Mouse (Mus musculus) stomach, embryonic 15.5 days (tissue): ENCODE measurements around the gene Slc43a3. TPM values are rescaled to one million over a fixed set of nuclear protein-coding genes. Genes with fewer than 3 reads are reported as not detected.
A peak's percentile ranks its signal among the peaks of the same experiment; 100 is the strongest.

Source experiments
- ATAC-seq: fragments of 200-750 bp; cut with Nextera tagmentation; 2 replicates; pipeline ENCODE4 v1.8.0; 2017; ENCODE audit warnings: low read depth, moderate number of reproducible peaks, moderate TSS enrichment; ENCODE audit not compliant: insufficient read depth, low FRiP score
- H3K27ac ChIP-seq: fragments of 300-500 bp; sonication (generic); 2 replicates; pipeline ENCODE4 v1.5.1; 2015; ENCODE audit warnings: mild to moderate bottlenecking, inconsistent platforms
- H3K27me3 ChIP-seq: fragments of 300-500 bp; sonication (generic); replicated peaks from 2 replicates; pipeline ENCODE4 v1.6.1; 2015; ENCODE audit warnings: inconsistent platforms
- H3K36me3 ChIP-seq: fragments of 300-500 bp; sonication (generic); 2 replicates; pipeline ENCODE4 v1.6.1; 2015; ENCODE audit warnings: inconsistent platforms
- H3K4me1 ChIP-seq: fragments of 300-500 bp; sonication (generic); 2 replicates; pipeline ENCODE4 v1.6.1; 2015; ENCODE audit warnings: inconsistent platforms
- H3K4me2 ChIP-seq: fragments of 300-500 bp; sonication (generic); 2 replicates; pipeline ENCODE4 v1.6.1; 2015; ENCODE audit warnings: mild to moderate bottlenecking, inconsistent platforms
- H3K4me3 ChIP-seq: fragments of 300-500 bp; sonication (generic); replicated peaks from 2 replicates; pipeline ENCODE4 v1.5.1; 2015; ENCODE audit warnings: inconsistent platforms
- H3K9ac ChIP-seq: fragments of 300-500 bp; sonication (generic); 2 replicates; pipeline ENCODE4 v1.6.1; 2015; ENCODE audit warnings: inconsistent platforms
- H3K9me3 ChIP-seq: fragments of 300-500 bp; sonication (generic); 2 replicates; pipeline ENCODE4 v1.6.1; 2016; ENCODE audit warnings: inconsistent platforms
- whole genome bisulfite sequencing: fragments of 180-500 bp; shearing (Covaris S2); methylation state at CpG from one replicate; pipeline ENCODE4 v1.1.7; 2015; 5-methylcytosine and 5-hydroxymethylcytosine counted together
- polyA plus RNA-seq: library from polyadenylated mRNA; unstranded; fragments of >200 nt; fragmentation: Nextera tagmentation; extraction: Ambion mirVana; gene quantifications from 2 replicates; pipeline ENCODE4 v1.2.1, GENCODE M21; 2015

Slc43a3 gene
- polyA plus RNA-seq, 1 experiment from 2014 or later = 47.4 TPM

GRCm38 (mm10) chr2:84913881-84914280, 22.5 kb upstream of the Slc43a3 start:
- no peaks in the 10 kb centered on the region for H3K36me3 ChIP-seq
- no peak overlapping the region for H3K4me3 ChIP-seq
- ATAC-seq = no peak
- peaks cover 6% of the 10 kb centered on the region for H3K4me1 ChIP-seq
- H3K9ac ChIP-seq = no peak overlapping the region
- no peak overlapping the region for H3K4me2 ChIP-seq
- no peaks in the 10 kb centered on the region for H3K9me3 ChIP-seq
- WGBS = 53% methylated on average over 5 of the region's 5 CpGs
- no peak overlapping the region for H3K27ac ChIP-seq
- H3K27me3 ChIP-seq = no peaks in the 10 kb centered on the region

DNA sequence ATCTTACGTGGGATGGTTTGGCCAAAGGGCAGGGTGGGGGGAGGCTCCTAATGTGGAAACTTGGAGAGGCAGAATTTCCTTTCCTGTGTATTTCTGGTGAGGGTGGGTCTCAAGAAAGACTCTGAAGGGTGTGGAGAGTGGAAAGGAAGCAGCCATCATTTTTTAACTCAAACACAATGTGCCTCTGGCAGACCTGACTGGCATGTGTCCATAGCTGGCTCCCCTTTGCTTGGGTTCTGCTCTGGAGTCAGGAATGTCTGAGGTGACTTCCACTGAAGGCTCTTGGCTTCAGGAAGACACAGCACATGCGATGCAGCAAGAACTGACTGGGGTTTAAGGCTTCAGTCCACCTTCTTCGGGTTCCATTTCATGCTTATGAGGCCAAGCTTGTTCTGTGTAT, 21.0 kb upstream of the Slc43a3 start:
- no peaks in the 10 kb centered on the region for H3K27me3 ChIP-seq
- H3K27ac ChIP-seq = no peak overlapping the region
- ATAC-seq = no peak
- no peak overlapping the region for H3K4me2 ChIP-seq
- WGBS = 77% methylated on average over 3 of the region's 3 CpGs
- no peak overlapping the region for H3K9ac ChIP-seq
- no peak overlapping the region for H3K4me3 ChIP-seq
- H3K4me1 ChIP-seq = peaks cover 6% of the 10 kb centered on the region
- no peaks in the 10 kb centered on the region for H3K36me3 ChIP-seq
- no peaks in the 10 kb centered on the region for H3K9me3 ChIP-seq

GRCm38 (mm10) chr2:84916548-84917320, 19.6 kb upstream of the Slc43a3 start:
- H3K4me2 ChIP-seq = no peak overlapping the region
- H3K9ac ChIP-seq = no peak overlapping the region
- ATAC-seq = no peak
- no peaks in the 10 kb centered on the region for H3K9me3 ChIP-seq
- no peak overlapping the region for H3K27ac ChIP-seq
- no peaks in the 10 kb centered on the region for H3K27me3 ChIP-seq
- no peaks in the 10 kb centered on the region for H3K36me3 ChIP-seq
- H3K4me1 ChIP-seq = peaks cover 6% of the 10 kb centered on the region
- H3K4me3 ChIP-seq = no peak overlapping the region
- WGBS = 44% methylated on average over 8 of the region's 8 CpGs

DNA sequence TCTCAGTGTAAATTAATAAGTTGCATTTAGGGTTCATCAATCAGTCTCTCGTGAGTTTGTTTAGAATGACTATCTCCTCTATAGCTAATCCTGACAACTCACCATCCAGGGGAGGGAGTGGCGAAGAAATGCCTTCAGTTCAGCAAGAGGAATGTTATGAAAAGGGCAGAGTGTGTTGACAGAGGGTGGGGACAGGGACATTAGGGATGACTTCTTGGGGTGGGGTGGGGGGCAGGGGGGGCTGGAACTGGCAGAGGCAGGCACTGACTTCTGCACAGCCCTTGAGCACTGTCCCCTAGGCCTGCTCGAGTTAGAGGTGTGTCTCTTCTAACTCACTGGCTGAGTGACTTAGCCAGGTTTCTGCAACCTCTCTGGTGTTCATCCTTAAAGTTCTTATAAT, 18.2 kb upstream of the Slc43a3 start:
- Histone ChIP-seq H3K9ac (no peak overlapping the region), H3K4me1 (peaks cover 6% of the 10 kb centered on the region), H3K36me3 (no peaks in the 10 kb centered on the region), H3K27me3 (no peaks in the 10 kb centered on the region), H3K27ac (no peak overlapping the region), H3K4me3 (no peak overlapping the region), H3K4me2 (no peak overlapping the region), H3K9me3 (no peaks in the 10 kb centered on the region)
- ATAC-seq = no peak
- 34% methylated on average over 3 of the region's 3 CpGs for WGBS

GRCm38 (mm10) chr2:84919601-84920108, 16.7 kb upstream of the Slc43a3 start:
- H3K4me3 ChIP-seq = no peak overlapping the region
- no peak overlapping the region for H3K4me2 ChIP-seq
- no peaks in the 10 kb centered on the region for H3K9me3 ChIP-seq
- H3K9ac ChIP-seq = no peak overlapping the region
- H3K27me3 ChIP-seq = no peaks in the 10 kb centered on the region
- peaks cover 6% of the 10 kb centered on the region for H3K4me1 ChIP-seq
- no peaks in the 10 kb centered on the region for H3K36me3 ChIP-seq
- no peak for ATAC-seq
- no peak overlapping the region for H3K27ac ChIP-seq
- 83% methylated on average over 10 of the region's 10 CpGs for WGBS

- WGBS = 88% methylated on average over 7 of the region's 7 CpGs
- H3K9ac ChIP-seq = no peak overlapping the region
- H3K4me1 ChIP-seq = no peaks in the 10 kb centered on the region
- no peak for ATAC-seq
- no peaks in the 10 kb centered on the region for H3K9me3 ChIP-seq
- no peak overlapping the region for H3K4me3 ChIP-seq
- no peak overlapping the region for H3K4me2 ChIP-seq
- H3K27ac ChIP-seq = no peak overlapping the region
- no peaks in the 10 kb centered on the region for H3K36me3 ChIP-seq
- H3K27me3 ChIP-seq = no peaks in the 10 kb centered on the region
These were observed 6.2 kb upstream of the Slc43a3 start for GRCm38 (mm10) chr2:84930186-84930585.

DNA sequence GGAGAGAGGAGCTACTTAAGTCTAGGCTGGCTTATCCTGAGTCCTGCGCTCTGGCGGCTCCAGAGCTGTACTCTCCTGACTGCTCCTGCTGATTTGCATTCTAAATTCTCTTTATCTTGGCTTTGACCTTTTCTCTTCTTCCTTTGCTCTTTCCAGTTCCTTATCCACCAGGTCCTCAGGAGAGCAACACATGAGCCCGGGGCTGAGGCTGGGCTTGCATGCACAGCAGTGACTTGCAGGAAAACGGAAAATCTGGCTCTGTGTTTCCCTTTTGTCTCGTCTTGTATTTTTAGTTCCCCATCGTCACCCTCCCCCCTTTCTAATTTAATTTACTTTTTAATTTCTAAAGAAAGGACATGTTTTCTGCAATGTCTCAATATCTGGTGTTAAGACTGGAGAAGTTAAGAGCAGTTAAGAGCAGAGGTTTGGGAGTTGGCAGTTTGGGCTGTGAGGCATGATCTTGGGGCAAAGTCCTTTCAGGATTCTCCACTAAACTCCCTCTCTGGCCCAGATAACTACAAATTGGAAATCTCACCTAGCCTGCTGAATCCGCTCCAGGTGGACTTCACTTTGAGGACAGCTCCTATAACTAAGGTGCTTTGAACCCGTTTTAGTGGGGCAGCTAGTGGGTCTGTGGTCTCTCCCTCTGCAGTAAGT, 2.3 kb upstream of the Slc43a3 start:
- no peak overlapping the region for H3K9ac ChIP-seq

DNA sequence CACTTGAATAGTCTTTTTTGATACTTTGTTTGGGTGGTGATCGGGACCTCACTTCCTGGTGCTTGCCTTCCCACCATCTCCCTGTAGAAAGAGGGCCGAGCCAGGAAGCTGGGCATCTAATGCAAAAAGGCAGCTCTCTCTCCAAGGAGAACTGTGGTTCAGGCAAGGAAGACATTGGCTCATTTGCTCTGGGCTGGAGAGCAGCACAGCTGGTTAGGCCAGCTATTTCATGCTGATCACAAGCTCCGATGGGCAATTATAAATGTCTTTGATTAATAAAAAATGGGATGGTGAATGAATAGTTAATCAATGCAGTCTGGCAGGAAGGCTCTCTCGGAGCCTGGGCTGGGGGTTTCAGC, 1.8 kb upstream of the Slc43a3 start:
- no peak for ATAC-seq
- WGBS = 64% methylated on average over 4 of the region's 4 CpGs
- Histone ChIP-seq H3K4me2 (no peak overlapping the region), H3K9ac (no peak overlapping the region), H3K36me3 (no peaks in the 10 kb centered on the region), H3K27ac (no peak overlapping the region), H3K4me1 (peaks cover 9% of the 10 kb centered on the region; the same call in 1 of the 2 replicates), H3K9me3 (no peaks in the 10 kb centered on the region), H3K27me3 (no peaks in the 10 kb centered on the region), H3K4me3 (no peak overlapping the region)

More for the DNA sequence above, 2.3 kb upstream of the Slc43a3 start:
- WGBS = 74% methylated on average over 8 of the region's 8 CpGs
- ATAC-seq = no peak
- H3K4me1 ChIP-seq = peaks cover 9% of the 10 kb centered on the region; the same call in 1 of the 2 replicates
- H3K36me3 ChIP-seq = no peaks in the 10 kb centered on the region
- H3K4me3 ChIP-seq = no peak overlapping the region
- H3K27ac ChIP-seq = no peak overlapping the region
- no peak overlapping the region for H3K4me2 ChIP-seq
- H3K9me3 ChIP-seq = no peaks in the 10 kb centered on the region
- no peaks in the 10 kb centered on the region for H3K27me3 ChIP-seq

- 87% methylated on average over 5 of the region's 5 CpGs for WGBS
These were observed 1.3 kb upstream of the Slc43a3 start for GRCm38 (mm10) chr2:84935065-84935464.

DNA sequence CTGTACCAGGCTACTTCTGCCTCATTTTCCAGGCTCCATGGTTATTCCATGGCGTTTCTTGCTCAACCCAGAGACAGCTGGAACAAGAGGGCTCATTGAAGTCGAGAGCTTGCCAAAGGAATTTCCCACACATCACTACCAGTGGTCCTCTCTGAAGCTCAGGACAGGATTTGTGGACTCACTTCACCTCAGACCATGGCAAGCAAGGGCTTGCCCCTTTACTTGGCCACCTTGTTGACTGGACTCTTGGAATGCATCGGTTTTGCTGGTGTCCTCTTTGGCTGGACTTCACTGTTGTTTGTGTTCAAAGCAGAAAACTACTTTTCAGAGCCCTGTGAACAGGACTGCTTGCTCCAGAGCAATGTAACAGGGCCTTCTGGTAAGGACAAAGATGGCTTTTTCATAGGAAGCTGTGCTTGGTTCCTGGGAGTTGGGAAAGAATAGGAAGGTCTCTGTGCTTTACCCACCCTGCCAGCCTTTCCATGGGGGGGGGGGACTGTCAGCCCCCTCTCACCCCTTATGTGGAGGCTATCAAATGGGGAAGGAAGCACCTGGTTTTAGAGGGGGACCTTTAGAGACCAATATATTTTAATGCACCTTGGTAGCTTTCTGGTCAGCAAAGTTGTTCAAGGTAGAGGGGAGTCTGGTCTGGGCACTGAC, 1.2 kb downstream of the Slc43a3 start:
- Histone ChIP-seq H3K9ac (no peak overlapping the region), H3K4me2 (peak overlapping the region; percentile 57), H3K27ac (peak overlapping the region; percentile 42), H3K4me1 (peaks cover 9% of the 10 kb centered on the region; the same call in 1 of the 2 replicates), H3K36me3 (no peaks in the 10 kb centered on the region), H3K4me3 (peak overlapping the region; percentile 49), H3K27me3 (no peaks in the 10 kb centered on the region), H3K9me3 (no peaks in the 10 kb centered on the region)
- WGBS = 40% methylated on average over 3 of the region's 3 CpGs
- ATAC-seq = no peak

More at GRCm38 (mm10) chr2:84935065-84935464, 1.3 kb upstream of the Slc43a3 start:
- Histone ChIP-seq H3K9ac (no peak overlapping the region), H3K36me3 (no peaks in the 10 kb centered on the region), H3K4me2 (no peak overlapping the region), H3K4me3 (no peak overlapping the region), H3K9me3 (no peaks in the 10 kb centered on the region), H3K4me1 (peaks cover 9% of the 10 kb centered on the region; the same call in 1 of the 2 replicates), H3K27ac (no peak overlapping the region), H3K27me3 (no peaks in the 10 kb centered on the region)
- ATAC-seq = no peak

- Histone ChIP-seq H3K9me3 (no peaks in the 10 kb centered on the region), H3K36me3 (no peaks in the 10 kb centered on the region), H3K27ac (peak overlapping the region; percentile 42), H3K9ac (no peak overlapping the region), H3K27me3 (no peaks in the 10 kb centered on the region), H3K4me1 (peaks cover 9% of the 10 kb centered on the region; the same call in 1 of the 2 replicates), H3K4me3 (peak overlapping the region; percentile 49), H3K4me2 (peak overlapping the region; percentile 57)
- peak; percentile 89 for ATAC-seq
- WGBS = 63% methylated on average over 5 of the region's 5 CpGs
These were observed 2.0 kb downstream of the Slc43a3 start for GRCm38 (mm10) chr2:84938249-84938946.
